Comparison of ENCODE assay signal across 9 mouse cellular contexts in genomic region chr8:116832181-116832580, GRCm38 (mm10).
DNase-seq lines count a peak whose midpoint lies in the region; ATAC-seq and TF ChIP-seq lines count a peak whose summit lies in the region.
"Had no signal": no experiment of that assay in that cellular context is flagged by ENCODE, and none has a peak within 500 bp of the region (broad histone marks: within the 10 kb centered on the region; RNA-seq: fewer than 3 reads in every experiment).

No protein-coding gene starts in this region.

- no peak overlapping the region for H3K9ac ChIP-seq in liver, adult 2 months (ENCODE audit: low read depth, low read length)
- no peak overlapping the region for H3K9ac ChIP-seq in kidney, embryonic 14.5 days (ENCODE audit: low read depth, low read length)
- H3K9ac ChIP-seq in midbrain, embryonic 13.5 days (replicated peaks) = no peak overlapping the region
- H3K9ac ChIP-seq: limb, embryonic 12.5 days had no signal

- TF ChIP-seq POLR2A in liver, adult 2 months (IDR thresholded peaks at IDR 0.05; ENCODE audit: extremely low read depth, insufficient read depth, low read length) = no peak

- no peak overlapping the region for H3K27ac ChIP-seq in liver, adult 2 months (replicated peaks; ENCODE audit: insufficient read depth, low read depth, low read length)
- H3K27ac ChIP-seq in kidney, embryonic 14.5 days (ENCODE audit: low read depth, low read length) = no peak overlapping the region
- H3K27ac ChIP-seq in midbrain, embryonic 13.5 days = no peak overlapping the region
- H3K27ac ChIP-seq: limb, embryonic 12.5 days had no signal

- H3K4me3 ChIP-seq in liver, adult 2 months (ENCODE audit: insufficient read depth, low read depth, low read length) = no peak overlapping the region
- no peak overlapping the region for H3K4me3 ChIP-seq in kidney, embryonic 14.5 days (ENCODE audit: low read length)
- no peak overlapping the region for H3K4me3 ChIP-seq in midbrain, embryonic 13.5 days (replicated peaks)
- H3K4me3 ChIP-seq: limb, embryonic 12.5 days had no signal

- no peaks in the 10 kb centered on the region for H3K27me3 ChIP-seq in liver, adult 2 months (ENCODE audit: control insufficient read depth, insufficient read depth, low read length)
- H3K27me3 ChIP-seq in kidney, embryonic 14.5 days (ENCODE audit: control insufficient read depth, insufficient read depth, low read length) = no peaks in the 10 kb centered on the region
- no peaks in the 10 kb centered on the region for H3K27me3 ChIP-seq in midbrain, embryonic 13.5 days
- H3K27me3 ChIP-seq: limb, embryonic 12.5 days had no signal

- no peak for TF ChIP-seq CTCF in liver, adult 2 months (IDR thresholded peaks at IDR 0.05; ENCODE audit: low read depth, low read length)

- 0 out of 2 replicates have a peak, but pooled peaks cover under 1% of the 10 kb centered on the region for H3K9me3 ChIP-seq in kidney, embryonic 14.5 days (ENCODE audit: control insufficient read depth, low read length)
- H3K9me3 ChIP-seq in midbrain, embryonic 13.5 days = no peaks in the 10 kb centered on the region
- H3K9me3 ChIP-seq: limb, embryonic 12.5 days had no signal

- ATAC-seq in kidney, embryonic 14.5 days (ENCODE audit: low FRiP score, low TSS enrichment) = peak; percentile 83
- ATAC-seq in midbrain, embryonic 13.5 days = no peak

- no peaks in the 10 kb centered on the region for H3K79me2 ChIP-seq in liver, adult 2 months (ENCODE audit: control insufficient read depth, insufficient read depth, low read length)

- 84% methylated on average over 2 of the region's 2 CpGs for WGBS in liver, adult 2 months
- 51% methylated on average over 2 of the region's 2 CpGs for WGBS in kidney, embryonic 14.5 days
- WGBS in midbrain, embryonic 13.5 days = 77% methylated on average over 2 of the region's 2 CpGs

- DNase-seq in liver, adult 2 months (ENCODE audit: extremely low read depth, low read depth, low spot score) = peak; percentile 38
- DNase-seq in liver = no peak
- DNase-seq in gastrocnemius, adult 8-10 months (ENCODE audit: low spot score in 2 of 2) = peak; percentile 63 to 65
- DNase-seq in lung, postnatal 4 days = peak; percentile 26 to 81
- no peak for DNase-seq in right cerebral cortex, postnatal 14 days
- no peak for DNase-seq in right cerebral cortex, postnatal 25 days

- no peaks in the 10 kb centered on the region for H3K4me1 ChIP-seq in liver, adult 2 months (ENCODE audit: control insufficient read depth, insufficient read depth, low read length)
- no peaks in the 10 kb centered on the region for H3K4me1 ChIP-seq in kidney, embryonic 14.5 days (ENCODE audit: control insufficient read depth, insufficient read depth, low read length)
- no peaks in the 10 kb centered on the region for H3K4me1 ChIP-seq in midbrain, embryonic 13.5 days (replicated peaks)

- H3K4me2 ChIP-seq in kidney, embryonic 14.5 days (replicated peaks; ENCODE audit: low read depth, low read length) = no peak overlapping the region
- H3K4me2 ChIP-seq in midbrain, embryonic 13.5 days (replicated peaks) = no peak overlapping the region
- H3K4me2 ChIP-seq: limb, embryonic 12.5 days had no signal

- no peaks in the 10 kb centered on the region for H3K36me3 ChIP-seq in liver, adult 2 months (ENCODE audit: control insufficient read depth, insufficient read depth, low read length)
- H3K36me3 ChIP-seq in kidney, embryonic 14.5 days (ENCODE audit: control insufficient read depth, insufficient read depth, low read length) = no peaks in the 10 kb centered on the region
- H3K36me3 ChIP-seq in midbrain, embryonic 13.5 days = no peaks in the 10 kb centered on the region
- H3K36me3 ChIP-seq: limb, embryonic 12.5 days had no signal

Comparison
In these comparisons a context has a peak if more than half of its experiments do, and no peak if none do; other contexts are left out.
1. DNase-seq: peak in liver, adult 2 months (single experiment), gastrocnemius, adult 8-10 months (2 of 2) and lung, postnatal 4 days (2 of 2); none in liver (single experiment), right cerebral cortex, postnatal 14 days (single experiment) and right cerebral cortex, postnatal 25 days (single experiment).